Mouse (Mus musculus) small intestine, adult 2 months (tissue): Measurements from ENCODE around the gene Gm21680.
"Not testable (repeated sequence)": the region's sequence is repeated elsewhere in the genome, so short reads cannot be mapped to it uniquely, and the experiment has no call there.

ENCODE experiments used
- CTCF ChIP-seq: fragments of 200-500 bp; IDR thresholded peaks from 2 replicates; pipeline ENCODE4 v1.5.1; 2012; ENCODE audit warnings: low read depth, mild to moderate bottlenecking, control low read depth, inconsistent platforms, low read length, moderate library complexity, mixed read lengths; ENCODE audit not compliant: insufficient replicate concordance, insufficient read length; ENCODE audit errors: extremely low read depth
- POLR2A ChIP-seq: fragments of 200-500 bp; IDR thresholded peaks from 2 replicates; pipeline ENCODE4 v1.6.1; 2012; ENCODE audit warnings: low read depth, mild to moderate bottlenecking, control low read depth, inconsistent platforms, low read length, moderate library complexity

DNA sequence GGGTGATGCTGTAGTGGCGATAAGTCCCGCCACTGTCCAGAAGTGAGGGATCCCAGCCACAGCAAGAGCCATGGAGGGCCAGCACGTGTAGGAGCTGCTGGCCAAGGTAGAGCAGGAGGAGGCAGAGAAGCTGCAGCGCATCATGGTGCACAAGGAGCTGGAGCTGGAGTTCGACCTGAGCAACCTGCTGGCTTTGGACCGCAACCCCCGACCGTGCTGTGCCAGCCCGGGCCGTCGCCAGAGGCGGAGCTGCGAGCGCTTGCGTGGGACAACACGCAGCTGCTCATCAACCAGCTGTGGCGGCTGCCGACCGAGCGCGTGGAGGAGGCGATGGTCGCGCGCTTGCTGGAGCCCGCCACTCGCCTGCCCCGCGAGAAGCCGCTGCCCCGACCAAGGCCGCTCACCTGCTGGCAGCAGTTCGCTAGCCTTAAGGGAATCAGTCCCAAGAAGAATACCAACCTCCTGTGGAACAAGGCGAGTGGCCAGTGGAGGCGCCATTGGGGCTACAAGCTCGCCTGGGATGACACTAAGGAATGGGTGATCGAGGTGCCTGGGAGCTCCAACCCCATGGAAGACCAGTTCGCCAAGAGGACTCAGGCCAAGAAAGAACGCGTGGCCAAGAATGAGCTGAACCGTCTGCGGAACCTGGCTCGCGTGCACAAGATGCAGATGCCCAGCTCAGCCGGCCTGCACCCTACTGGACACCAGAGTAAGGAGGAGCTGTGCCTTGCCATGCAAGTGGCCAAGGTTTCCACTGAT lies 34.7 kb upstream of the Gm21680 start:
- TF ChIP-seq CTCF, POLR2A: not testable (repeated sequence)
